Mouse (Mus musculus): Measurements from ENCODE around the gene Gm20388. TPM values are rescaled to one million over a fixed set of nuclear protein-coding genes. Genes with fewer than 3 reads are reported as not detected.

The Gm20388 gene
- polyA plus RNA-seq, 1 experiment from 2014 or later, result not detected

DNA sequence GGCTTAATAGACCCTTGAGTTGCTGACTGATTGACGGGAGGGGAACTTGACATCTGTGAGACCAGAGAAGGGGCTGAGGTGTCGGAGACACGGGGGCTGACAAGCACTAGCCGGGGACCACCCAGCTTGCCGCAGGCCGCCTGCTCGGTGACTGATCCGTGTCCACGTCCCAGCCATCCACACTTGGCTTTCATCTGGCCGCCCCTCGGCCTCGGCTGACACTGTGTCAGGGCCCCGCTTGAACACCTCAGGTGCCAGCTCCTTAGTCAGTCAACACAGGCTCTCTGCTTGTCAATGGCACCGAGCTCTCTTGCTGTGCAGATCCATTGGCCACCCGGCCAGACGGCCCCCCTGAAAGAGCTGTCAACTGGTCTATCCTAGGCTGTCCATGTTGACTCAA lies 1083.1 kb downstream of the Gm20388 start:
- Histone ChIP-seq H3K9me3 (ENCODE audit: control insufficient read depth) (no peaks in the 10 kb centered on the region), H3K4me1 (replicated peaks; ENCODE audit: control insufficient read depth, insufficient read depth, low read length) (peaks cover 3% of the 10 kb centered on the region; the same call in 1 of the 2 replicates), H3K27ac (ENCODE audit: low read depth, low read length) (no peak overlapping the region), H3K4me3 (ENCODE audit: low read depth, low read length) (no peak overlapping the region), H3K4me2 (replicated peaks; ENCODE audit: low read depth) (no peak overlapping the region), H3K36me3 (ENCODE audit: control insufficient read depth, insufficient read depth) (no peaks in the 10 kb centered on the region), H3K9ac (ENCODE audit: low read depth, low read length) (no peak overlapping the region), H3K27me3 (replicated peaks; ENCODE audit: control insufficient read depth, insufficient read depth, low read length) (no peaks in the 10 kb centered on the region)
- 82% methylated on average over 16 of the region's 16 CpGs for WGBS
- TF ChIP-seq CTCF (IDR thresholded peaks at IDR 0.05; ENCODE audit: low read depth), result no peak
- ATAC-seq, result no peak

DNA sequence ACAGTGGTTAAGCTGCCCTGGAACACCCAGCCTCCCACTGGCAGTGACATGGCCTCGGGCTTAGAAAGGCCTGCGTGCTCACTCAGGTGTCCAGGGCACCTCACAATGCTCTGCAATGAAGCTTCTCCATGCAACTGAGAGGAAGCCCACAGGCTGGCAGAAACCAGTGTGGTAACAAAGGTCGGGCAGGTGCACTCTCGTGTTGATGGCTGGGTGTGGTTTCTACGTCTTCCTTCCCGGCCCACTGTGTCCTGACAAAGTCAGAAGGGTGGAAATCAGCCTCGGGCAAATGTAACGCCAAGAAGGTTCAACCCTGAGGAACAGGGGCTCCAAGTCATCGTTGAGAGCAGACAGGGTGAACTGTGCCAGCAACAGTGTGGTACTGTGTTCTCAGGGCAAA lies 1084.8 kb downstream of the Gm20388 start:
- H3K27me3 ChIP-seq (replicated peaks; ENCODE audit: control insufficient read depth, insufficient read depth, low read length), result no peaks in the 10 kb centered on the region
- H3K9ac ChIP-seq (ENCODE audit: low read depth, low read length), result no peak overlapping the region
- peaks cover 3% of the 10 kb centered on the region; the same call in 1 of the 2 replicates for H3K4me1 ChIP-seq (replicated peaks; ENCODE audit: control insufficient read depth, insufficient read depth, low read length)
- H3K4me3 ChIP-seq (ENCODE audit: low read depth, low read length), result no peak overlapping the region
- ATAC-seq, result peak; percentile 41
- H3K4me2 ChIP-seq (replicated peaks; ENCODE audit: low read depth), result no peak overlapping the region
- H3K9me3 ChIP-seq (ENCODE audit: control insufficient read depth), result no peaks in the 10 kb centered on the region
- H3K36me3 ChIP-seq (ENCODE audit: control insufficient read depth, insufficient read depth), result no peaks in the 10 kb centered on the region
- 30% methylated on average over 9 of the region's 9 CpGs for WGBS
- TF ChIP-seq CTCF (IDR thresholded peaks at IDR 0.05; ENCODE audit: low read depth), result no peak
- H3K27ac ChIP-seq (ENCODE audit: low read depth, low read length), result peak overlapping the region; percentile 21; the same call in 1 of the 2 replicates

- Histone ChIP-seq H3K9me3 (ENCODE audit: control insufficient read depth) (no peaks in the 10 kb centered on the region), H3K4me1 (replicated peaks; ENCODE audit: control insufficient read depth, insufficient read depth, low read length) (peaks cover 3% of the 10 kb centered on the region; the same call in 1 of the 2 replicates), H3K27me3 (replicated peaks; ENCODE audit: control insufficient read depth, insufficient read depth, low read length) (no peaks in the 10 kb centered on the region), H3K27ac (ENCODE audit: low read depth, low read length) (no peak overlapping the region), H3K36me3 (ENCODE audit: control insufficient read depth, insufficient read depth) (no peaks in the 10 kb centered on the region), H3K9ac (ENCODE audit: low read depth, low read length) (no peak overlapping the region), H3K4me2 (replicated peaks; ENCODE audit: low read depth) (no peak overlapping the region; the same call in 1 of the 2 replicates), H3K4me3 (ENCODE audit: low read depth, low read length) (no peak overlapping the region)
- 45% methylated on average over 12 of the region's 12 CpGs for WGBS
- TF ChIP-seq CTCF (IDR thresholded peaks at IDR 0.05; ENCODE audit: low read depth), result no peak
- peak; percentile 87 for ATAC-seq
Observed at GRCm38 (mm10) chr8:120996905-120997581, 1086.4 kb downstream of the Gm20388 start.

DNA sequence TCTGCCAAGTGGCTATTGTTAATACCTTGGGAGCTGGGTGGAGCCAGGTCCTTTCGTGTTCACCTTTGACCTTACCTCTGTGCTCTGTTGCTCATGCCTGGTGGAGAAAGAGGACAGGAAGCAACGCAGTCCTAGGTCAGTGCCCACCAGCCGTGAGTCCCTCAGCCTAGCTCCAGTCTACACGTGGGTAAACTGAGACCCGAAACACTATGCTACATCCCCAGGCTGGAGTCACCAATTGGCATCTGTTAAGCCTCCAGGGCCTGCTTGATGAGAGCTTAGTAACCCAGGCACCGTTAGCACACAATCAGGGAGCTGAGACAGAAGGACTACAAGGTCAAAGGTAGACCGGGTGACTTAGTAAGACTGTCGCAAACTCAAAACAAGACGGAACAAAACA lies 1087.3 kb downstream of the Gm20388 start:
- Histone ChIP-seq H3K4me3 (ENCODE audit: low read depth, low read length) (no peak overlapping the region), H3K36me3 (ENCODE audit: control insufficient read depth, insufficient read depth) (no peaks in the 10 kb centered on the region), H3K9ac (ENCODE audit: low read depth, low read length) (no peak overlapping the region), H3K4me1 (replicated peaks; ENCODE audit: control insufficient read depth, insufficient read depth, low read length) (peaks cover 3% of the 10 kb centered on the region; the same call in 1 of the 2 replicates), H3K27ac (ENCODE audit: low read depth, low read length) (no peak overlapping the region), H3K27me3 (replicated peaks; ENCODE audit: control insufficient read depth, insufficient read depth, low read length) (no peaks in the 10 kb centered on the region), H3K4me2 (replicated peaks; ENCODE audit: low read depth) (no peak overlapping the region), H3K9me3 (ENCODE audit: control insufficient read depth) (no peaks in the 10 kb centered on the region)
- no peak for TF ChIP-seq CTCF (IDR thresholded peaks at IDR 0.05; ENCODE audit: low read depth)
- ATAC-seq, result no peak
- WGBS, result 68% methylated on average over 9 of the region's 9 CpGs

DNA sequence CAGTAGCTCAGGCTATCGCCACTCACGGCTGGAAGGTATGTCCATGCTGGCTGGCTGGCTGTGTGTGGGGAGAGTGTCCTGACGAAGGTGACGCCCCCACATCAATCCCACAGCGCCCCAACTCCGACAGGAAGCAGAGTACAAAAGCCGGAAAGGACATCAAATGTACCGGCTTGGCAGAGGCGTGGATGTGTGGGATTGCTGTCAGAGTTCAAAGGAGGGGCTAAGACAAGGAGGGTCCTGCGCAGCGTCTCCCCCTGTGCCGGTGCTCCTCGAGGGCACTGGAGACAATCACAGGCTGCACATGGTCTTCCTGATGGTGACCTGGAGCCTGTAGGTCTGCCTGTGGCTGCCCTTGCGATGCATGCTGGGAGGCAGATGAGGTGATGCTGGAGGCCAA lies 1088.3 kb downstream of the Gm20388 start:
- Histone ChIP-seq H3K27me3 (replicated peaks; ENCODE audit: control insufficient read depth, insufficient read depth, low read length) (no peaks in the 10 kb centered on the region), H3K36me3 (ENCODE audit: control insufficient read depth, insufficient read depth) (no peaks in the 10 kb centered on the region), H3K9ac (ENCODE audit: low read depth, low read length) (no peak overlapping the region), H3K27ac (ENCODE audit: low read depth, low read length) (no peak overlapping the region), H3K9me3 (ENCODE audit: control insufficient read depth) (no peaks in the 10 kb centered on the region), H3K4me1 (replicated peaks; ENCODE audit: control insufficient read depth, insufficient read depth, low read length) (peaks cover 3% of the 10 kb centered on the region; the same call in 1 of the 2 replicates), H3K4me2 (replicated peaks; ENCODE audit: low read depth) (no peak overlapping the region), H3K4me3 (ENCODE audit: low read depth, low read length) (no peak overlapping the region)
- TF ChIP-seq CTCF (IDR thresholded peaks at IDR 0.05; ENCODE audit: low read depth), result no peak
- ATAC-seq, result no peak
- 62% methylated on average over 14 of the region's 14 CpGs for WGBS

DNA sequence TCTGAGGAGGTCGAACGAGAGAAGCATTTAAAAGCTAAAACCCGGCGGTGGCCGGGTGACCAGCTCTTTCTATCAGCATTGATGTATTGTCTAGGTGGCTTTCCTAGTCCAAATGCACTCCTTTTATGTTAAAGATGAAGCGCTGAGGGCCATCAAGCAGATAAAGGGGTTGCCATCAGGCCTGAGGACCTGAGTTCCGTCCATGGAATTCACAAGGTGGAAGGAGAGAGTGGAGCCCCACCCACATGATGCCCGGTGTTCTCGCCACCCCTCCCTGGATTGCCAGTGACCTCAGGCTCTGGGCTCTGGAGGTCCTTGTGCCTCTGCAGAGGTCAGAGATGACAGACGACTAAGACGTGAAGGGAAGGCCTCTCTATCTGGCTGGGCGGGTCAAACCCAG lies 1091.3 kb downstream of the Gm20388 start:
- H3K4me2 ChIP-seq (replicated peaks; ENCODE audit: low read depth), result no peak overlapping the region
- H3K36me3 ChIP-seq (ENCODE audit: control insufficient read depth, insufficient read depth), result no peaks in the 10 kb centered on the region
- no peak overlapping the region for H3K4me3 ChIP-seq (ENCODE audit: low read depth, low read length)
- no peaks in the 10 kb centered on the region; the same call in 1 of the 2 replicates for H3K9me3 ChIP-seq (ENCODE audit: control insufficient read depth)
- no peaks in the 10 kb centered on the region for H3K27me3 ChIP-seq (replicated peaks; ENCODE audit: control insufficient read depth, insufficient read depth, low read length)
- 74% methylated on average over 12 of the region's 12 CpGs for WGBS
- no peak overlapping the region for H3K27ac ChIP-seq (ENCODE audit: low read depth, low read length)
- no peak overlapping the region for H3K9ac ChIP-seq (ENCODE audit: low read depth, low read length)
- ATAC-seq, result no peak
- peaks cover 3% of the 10 kb centered on the region; the same call in 1 of the 2 replicates for H3K4me1 ChIP-seq (replicated peaks; ENCODE audit: control insufficient read depth, insufficient read depth, low read length)
- no peak for TF ChIP-seq CTCF (IDR thresholded peaks at IDR 0.05; ENCODE audit: low read depth)
